Mouse (Mus musculus): ENCODE measurements around the gene Zbtb32. TPM values are rescaled to one million over a fixed set of nuclear protein-coding genes. Genes with fewer than 3 reads are reported as not detected.

Gene Zbtb32
- polyA plus RNA-seq, 1 experiment from 2014 or later: 0.21 TPM

GRCm38 (mm10) chr7:30625530-30626384 lies 27.0 kb upstream of the Zbtb32 start, which contains the start of gene Cox6b1:
TSS of gene Cox6b1 (minus strand) at chr7:30626151.
- peak; percentile 91 for ATAC-seq (ENCODE audit: low read depth)
- Histone ChIP-seq H3K4me3 (ENCODE audit: low read depth, low read length) (peak within 1 kb of the TSS; percentile 86), H3K4me1 (ENCODE audit: control insufficient read depth, low read depth, low read length) (peaks cover 11% of the 10 kb centered on the region), H3K9ac (ENCODE audit: low read depth, low read length) (peak within 1 kb of the TSS; percentile 84), H3K36me3 (ENCODE audit: control insufficient read depth, insufficient read depth) (peaks cover 20% of the 10 kb centered on the region), H3K27ac (ENCODE audit: low read length) (peak within 1 kb of the TSS; percentile 68), H3K27me3 (ENCODE audit: control insufficient read depth, insufficient read depth, low read depth, low read length) (peaks cover 6% of the 10 kb centered on the region; the same call in 1 of the 2 replicates), H3K4me2 (ENCODE audit: low read depth, low read length) (peak within 1 kb of the TSS; percentile 81), H3K9me3 (replicated peaks; ENCODE audit: control insufficient read depth, low read length) (no peaks in the 10 kb centered on the region)
- WGBS (ENCODE audit: insufficient replicate concordance): 1% methylated on average over 44 of the region's 44 CpGs

- H3K4me1 ChIP-seq (ENCODE audit: control insufficient read depth, low read depth, low read length): peaks cover 6% of the 10 kb centered on the region
- no peaks in the 10 kb centered on the region for H3K9me3 ChIP-seq (replicated peaks; ENCODE audit: control insufficient read depth, low read length)
- H3K4me3 ChIP-seq (ENCODE audit: low read depth, low read length): no peak overlapping the region
- no peak overlapping the region for H3K4me2 ChIP-seq (ENCODE audit: low read depth, low read length)
- peaks cover 32% of the 10 kb centered on the region for H3K36me3 ChIP-seq (ENCODE audit: control insufficient read depth, insufficient read depth)
- no peaks in the 10 kb centered on the region for H3K27me3 ChIP-seq (ENCODE audit: control insufficient read depth, insufficient read depth, low read depth, low read length)
- H3K9ac ChIP-seq (ENCODE audit: low read depth, low read length): no peak overlapping the region
- no peak overlapping the region for H3K27ac ChIP-seq (ENCODE audit: low read length)
- no peak for ATAC-seq (ENCODE audit: low read depth)
- WGBS (ENCODE audit: insufficient replicate concordance): 85% methylated on average over 3 of the region's 3 CpGs
These were observed 20.5 kb upstream of the Zbtb32 start for GRCm38 (mm10) chr7:30619202-30619601.

- 91% methylated on average over 9 of the region's 9 CpGs for WGBS (ENCODE audit: insufficient replicate concordance)
- H3K36me3 ChIP-seq (ENCODE audit: control insufficient read depth, insufficient read depth): peaks cover 29% of the 10 kb centered on the region
These were observed 19.9 kb upstream of the Zbtb32 start for GRCm38 (mm10) chr7:30618658-30619057.

GRCm38 (mm10) chr7:30615049-30615760 lies 16.5 kb upstream of the Zbtb32 start:
- WGBS (ENCODE audit: insufficient replicate concordance): 48% methylated on average over 5 of the region's 5 CpGs
- peak; percentile 19; the same call in 1 of the 2 replicates for ATAC-seq (ENCODE audit: low read depth)
- H3K27ac ChIP-seq (ENCODE audit: low read length): no peak overlapping the region; the same call in 1 of the 2 replicates
- H3K4me3 ChIP-seq (ENCODE audit: low read depth, low read length): no peak overlapping the region
- H3K4me1 ChIP-seq (ENCODE audit: control insufficient read depth, low read depth, low read length): peaks cover 7% of the 10 kb centered on the region
- no peaks in the 10 kb centered on the region for H3K9me3 ChIP-seq (replicated peaks; ENCODE audit: control insufficient read depth, low read length)
- no peak overlapping the region for H3K4me2 ChIP-seq (ENCODE audit: low read depth, low read length)
- H3K36me3 ChIP-seq (ENCODE audit: control insufficient read depth, insufficient read depth): peaks cover 15% of the 10 kb centered on the region
- no peaks in the 10 kb centered on the region for H3K27me3 ChIP-seq (ENCODE audit: control insufficient read depth, insufficient read depth, low read depth, low read length)
- no peak overlapping the region for H3K9ac ChIP-seq (ENCODE audit: low read depth, low read length)

More at GRCm38 (mm10) chr7:30618658-30619057, 19.9 kb upstream of the Zbtb32 start:
- H3K4me2 ChIP-seq (ENCODE audit: low read depth, low read length): no peak overlapping the region
- H3K4me3 ChIP-seq (ENCODE audit: low read depth, low read length): no peak overlapping the region
- H3K9ac ChIP-seq (ENCODE audit: low read depth, low read length): no peak overlapping the region
- no peak for ATAC-seq (ENCODE audit: low read depth)
- no peaks in the 10 kb centered on the region for H3K27me3 ChIP-seq (ENCODE audit: control insufficient read depth, insufficient read depth, low read depth, low read length)
- H3K27ac ChIP-seq (ENCODE audit: low read length): no peak overlapping the region
- peaks cover 7% of the 10 kb centered on the region for H3K4me1 ChIP-seq (ENCODE audit: control insufficient read depth, low read depth, low read length)
- H3K9me3 ChIP-seq (replicated peaks; ENCODE audit: control insufficient read depth, low read length): no peaks in the 10 kb centered on the region

GRCm38 (mm10) chr7:30614454-30614853 lies 15.7 kb upstream of the Zbtb32 start:
- no peak for ATAC-seq (ENCODE audit: low read depth)
- peaks cover 13% of the 10 kb centered on the region for H3K36me3 ChIP-seq (ENCODE audit: control insufficient read depth, insufficient read depth)
- no peak overlapping the region for H3K4me3 ChIP-seq (ENCODE audit: low read depth, low read length)
- H3K4me1 ChIP-seq (ENCODE audit: control insufficient read depth, low read depth, low read length): peaks cover 7% of the 10 kb centered on the region
- no peaks in the 10 kb centered on the region for H3K9me3 ChIP-seq (replicated peaks; ENCODE audit: control insufficient read depth, low read length)
- no peak overlapping the region for H3K4me2 ChIP-seq (ENCODE audit: low read depth, low read length)
- H3K27ac ChIP-seq (ENCODE audit: low read length): no peak overlapping the region
- 45% methylated on average over 2 of the region's 2 CpGs for whole genome bisulfite sequencing (ENCODE audit: insufficient replicate concordance)
- no peaks in the 10 kb centered on the region for H3K27me3 ChIP-seq (ENCODE audit: control insufficient read depth, insufficient read depth, low read depth, low read length)
- H3K9ac ChIP-seq (ENCODE audit: low read depth, low read length): no peak overlapping the region

GRCm38 (mm10) chr7:30613529-30614112 lies 14.9 kb upstream of the Zbtb32 start:
- peaks cover 7% of the 10 kb centered on the region for H3K4me1 ChIP-seq (ENCODE audit: control insufficient read depth, low read depth, low read length)
- no peak overlapping the region for H3K27ac ChIP-seq (ENCODE audit: low read length)
- no peak overlapping the region for H3K4me3 ChIP-seq (ENCODE audit: low read depth, low read length)
- H3K9ac ChIP-seq (ENCODE audit: low read depth, low read length): no peak overlapping the region
- H3K36me3 ChIP-seq (ENCODE audit: control insufficient read depth, insufficient read depth): peaks cover 8% of the 10 kb centered on the region
- no peaks in the 10 kb centered on the region for H3K9me3 ChIP-seq (replicated peaks; ENCODE audit: control insufficient read depth, low read length)
- peak; percentile 53; the same call in 1 of the 2 replicates for ATAC-seq (ENCODE audit: low read depth)
- no peaks in the 10 kb centered on the region for H3K27me3 ChIP-seq (ENCODE audit: control insufficient read depth, insufficient read depth, low read depth, low read length)
- no peak overlapping the region for H3K4me2 ChIP-seq (ENCODE audit: low read depth, low read length)
- WGBS (ENCODE audit: insufficient replicate concordance): 18% methylated on average over 14 of the region's 14 CpGs

GRCm38 (mm10) chr7:30612654-30613402 lies 14.1 kb upstream of the Zbtb32 start, which contains the start of gene Upk1a:
TSS of gene Upk1a (minus strand) at chr7:30612847.
- H3K36me3 ChIP-seq (ENCODE audit: control insufficient read depth, insufficient read depth): peaks cover 8% of the 10 kb centered on the region
- no peak within 1 kb of the TSS for H3K9ac ChIP-seq (ENCODE audit: low read depth, low read length)
- H3K4me2 ChIP-seq (ENCODE audit: low read depth, low read length): no peak within 1 kb of the TSS
- WGBS (ENCODE audit: insufficient replicate concordance): 77% methylated on average over 8 of the region's 8 CpGs
- H3K27me3 ChIP-seq (ENCODE audit: control insufficient read depth, insufficient read depth, low read depth, low read length): no peaks in the 10 kb centered on the region
- H3K4me1 ChIP-seq (ENCODE audit: control insufficient read depth, low read depth, low read length): peaks cover 7% of the 10 kb centered on the region
- no peak within 1 kb of the TSS for H3K4me3 ChIP-seq (ENCODE audit: low read depth, low read length)
- H3K27ac ChIP-seq (ENCODE audit: low read length): no peak within 1 kb of the TSS
- no peak for ATAC-seq (ENCODE audit: low read depth)
- no peaks in the 10 kb centered on the region for H3K9me3 ChIP-seq (replicated peaks; ENCODE audit: control insufficient read depth, low read length)

GRCm38 (mm10) chr7:30610043-30610442 lies 11.3 kb upstream of the Zbtb32 start:
- peaks cover 2% of the 10 kb centered on the region for H3K4me1 ChIP-seq (ENCODE audit: control insufficient read depth, low read depth, low read length)
- no peaks in the 10 kb centered on the region for H3K27me3 ChIP-seq (ENCODE audit: control insufficient read depth, insufficient read depth, low read depth, low read length)
- no peaks in the 10 kb centered on the region for H3K9me3 ChIP-seq (replicated peaks; ENCODE audit: control insufficient read depth, low read length)
- no peak overlapping the region for H3K4me3 ChIP-seq (ENCODE audit: low read depth, low read length)
- H3K36me3 ChIP-seq (ENCODE audit: control insufficient read depth, insufficient read depth): no peaks in the 10 kb centered on the region
- H3K9ac ChIP-seq (ENCODE audit: low read depth, low read length): no peak overlapping the region
- no peak overlapping the region for H3K4me2 ChIP-seq (ENCODE audit: low read depth, low read length)
- 43% methylated on average over 7 of the region's 7 CpGs for WGBS (ENCODE audit: insufficient replicate concordance)
- ATAC-seq (ENCODE audit: low read depth): no peak
- H3K27ac ChIP-seq (ENCODE audit: low read length): no peak overlapping the region
